Mouse (Mus musculus) G1E (cell line): ENCODE measurements at regions not wholly inside any gene's neighbourhood (a gene's known extent, or its start where the extent isn't known, plus 50 kb on each side); places are given as distances from the start of the nearest gene placed in this dataset.

Experiments used
- ATAC-seq: 2 replicates; pipeline ENCODE4 v1.8.0; 2016; ENCODE audit warnings: mild to moderate bottlenecking; ENCODE audit not compliant: insufficient number of reproducible peaks, poor library complexity, low FRiP score, severe bottlenecking; ENCODE audit errors: extremely low read depth
- DNase-seq: peaks from one replicate; pipeline ENCODE4 v3.0.0; 2012; ENCODE audit warnings: low spot score
- H3K27me3 ChIP-seq: 2 replicates; pipeline ENCODE4 v1.6.1; 2012; ENCODE audit warnings: mild to moderate bottlenecking, low read length, inconsistent platforms; ENCODE audit not compliant: insufficient read depth
- H3K36me3 ChIP-seq: replicated peaks from 2 replicates; pipeline ENCODE3; 2012; ENCODE audit warnings: mild to moderate bottlenecking, inconsistent platforms
- H3K4me1 ChIP-seq: 2 replicates; pipeline ENCODE4 v1.6.1; 2012; ENCODE audit warnings: low read depth, low read length, inconsistent platforms, mixed read lengths; ENCODE audit not compliant: insufficient read depth
- H3K4me3 ChIP-seq: 2 replicates; pipeline ENCODE4 v1.5.1; 2012; ENCODE audit warnings: low read depth, mild to moderate bottlenecking, inconsistent platforms, low read length, moderate library complexity, mixed read lengths
- H3K9me3 ChIP-seq: replicated peaks from 2 replicates; pipeline ENCODE4 v1.6.1; 2012; ENCODE audit warnings: inconsistent platforms
- CTCF ChIP-seq: IDR thresholded peaks from 2 replicates; pipeline ENCODE4 v1.5.1; 2012; ENCODE audit warnings: low read depth, low read length, inconsistent platforms, mixed read lengths
- GATA1 ChIP-seq: IDR thresholded peaks from 2 replicates; pipeline ENCODE4 v1.6.1; 2012; ENCODE audit warnings: borderline replicate concordance, low read length, inconsistent platforms, mixed read lengths
- GATA2 ChIP-seq: IDR thresholded peaks from 2 replicates; pipeline ENCODE4 v1.6.1; 2012; ENCODE audit warnings: low read depth, low read length, inconsistent platforms, borderline replicate concordance
- POLR2AphosphoS5 ChIP-seq: IDR thresholded peaks from 2 replicates; pipeline ENCODE4 v1.6.1; 2012; ENCODE audit warnings: low read depth, low read length, inconsistent platforms; ENCODE audit not compliant: insufficient replicate concordance
- TAL1 ChIP-seq: conservative IDR thresholded peaks from 2 replicates; pipeline ENCODE4 v1.6.1; 2012; ENCODE audit warnings: low read depth, low read length, inconsistent platforms, mixed read lengths

DNA sequence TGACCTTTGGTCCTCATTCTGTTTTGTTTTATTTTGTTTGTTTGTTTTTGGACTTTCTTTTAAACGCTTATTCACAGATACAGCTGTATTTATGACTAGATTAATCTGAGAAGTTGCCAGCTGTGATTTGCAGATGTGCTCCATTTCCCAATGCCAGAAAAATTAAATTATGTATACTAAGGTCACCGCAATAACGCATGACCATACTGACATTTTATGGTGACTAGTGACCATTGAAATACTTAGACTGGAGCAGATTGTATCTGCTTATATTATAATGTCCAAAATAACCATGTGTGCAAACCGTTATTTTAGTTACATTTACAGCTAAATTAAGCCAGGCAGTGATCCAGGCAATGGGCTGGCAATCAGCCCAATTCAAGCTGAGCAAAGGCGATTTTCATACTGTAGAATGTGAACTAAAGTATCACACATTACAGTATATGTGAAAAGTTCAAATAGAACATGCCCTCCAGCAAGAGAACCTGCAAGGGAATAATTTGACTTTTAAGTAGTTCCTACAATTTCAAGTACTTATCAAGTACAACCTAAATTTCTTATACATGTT is 1401.0 kb upstream of the Gm7489 start:
- H3K4me3 ChIP-seq, result no peak overlapping the region

DNA sequence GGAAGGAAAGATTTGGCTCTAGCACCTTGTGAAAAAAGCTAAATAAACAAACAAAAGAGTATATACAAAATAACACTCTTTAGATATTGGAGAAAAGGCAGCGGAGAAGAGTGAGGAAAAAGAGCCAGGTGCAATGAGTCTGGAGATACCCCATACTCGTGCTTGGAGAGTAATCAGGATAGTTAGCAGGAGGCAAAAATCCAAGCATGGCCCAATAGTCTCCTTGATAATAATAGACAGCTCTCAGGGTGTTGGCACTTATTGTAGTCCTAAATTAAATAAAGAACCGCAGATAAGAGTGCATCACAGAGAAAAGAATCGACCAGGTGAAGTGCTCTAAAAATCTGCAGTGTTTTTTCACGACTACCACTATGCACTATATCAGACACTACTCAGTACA is 1400.4 kb upstream of the Gm7489 start:
- Histone ChIP-seq H3K4me1 (no peaks in the 10 kb centered on the region), H3K4me3 (no peak overlapping the region), H3K27me3 (peaks cover 2% of the 10 kb centered on the region; the same call in 1 of the 2 replicates), H3K36me3 (no peaks in the 10 kb centered on the region), H3K9me3 (no peaks in the 10 kb centered on the region)
- ATAC-seq, result no peak
- no peak for DNase-seq
- TF ChIP-seq TAL1 (no peak), CTCF (no peak), POLR2AphosphoS5 (no peak), GATA1 (no peak), GATA2 (no peak)

More for the DNA sequence above, 1401.0 kb upstream of the Gm7489 start:
- Histone ChIP-seq H3K4me1 (no peaks in the 10 kb centered on the region), H3K36me3 (no peaks in the 10 kb centered on the region), H3K27me3 (peaks cover 2% of the 10 kb centered on the region; the same call in 1 of the 2 replicates), H3K9me3 (no peaks in the 10 kb centered on the region)
- DNase-seq, result no peak
- TF ChIP-seq POLR2AphosphoS5 (no peak), GATA2 (no peak), GATA1 (no peak), CTCF (no peak), TAL1 (no peak)
- ATAC-seq, result no peak

DNA sequence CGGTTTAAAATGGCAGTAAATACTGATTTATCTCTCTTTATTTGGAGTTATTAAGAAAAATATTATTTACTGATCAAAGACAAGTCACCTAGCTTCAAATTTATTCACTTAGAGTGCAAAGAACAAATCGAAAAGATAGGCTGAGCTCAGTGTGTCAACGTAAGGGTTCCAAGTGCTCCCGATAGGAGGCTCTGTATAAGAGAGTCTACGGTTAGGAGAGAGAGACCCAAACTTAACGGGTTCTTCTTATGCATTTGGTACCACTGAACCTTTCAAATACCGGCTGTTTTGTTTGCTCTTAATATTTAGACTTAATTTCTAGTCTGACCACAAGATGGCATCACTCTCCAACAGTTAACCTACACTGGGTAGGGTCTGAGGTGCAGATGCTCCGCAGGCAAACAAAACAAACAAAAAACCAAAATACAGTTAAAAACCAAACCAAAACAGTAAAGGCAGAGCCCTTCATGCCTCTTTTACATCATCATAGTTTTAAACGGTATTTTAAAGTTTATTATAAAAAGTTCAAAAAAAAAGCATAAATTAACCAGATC is 1379.4 kb upstream of the Gm7489 start:
- Histone ChIP-seq H3K9me3 (no peaks in the 10 kb centered on the region), H3K27me3 (no peaks in the 10 kb centered on the region), H3K36me3 (no peaks in the 10 kb centered on the region), H3K4me3 (no peak overlapping the region), H3K4me1 (no peaks in the 10 kb centered on the region)
- ATAC-seq (no peak), DNase-seq (no peak)
- TF ChIP-seq CTCF, result no peak
- TF ChIP-seq GATA2, result no peak
- TF ChIP-seq GATA1, result no peak
- no peak for TF ChIP-seq POLR2AphosphoS5
- TF ChIP-seq TAL1, result no peak

DNA sequence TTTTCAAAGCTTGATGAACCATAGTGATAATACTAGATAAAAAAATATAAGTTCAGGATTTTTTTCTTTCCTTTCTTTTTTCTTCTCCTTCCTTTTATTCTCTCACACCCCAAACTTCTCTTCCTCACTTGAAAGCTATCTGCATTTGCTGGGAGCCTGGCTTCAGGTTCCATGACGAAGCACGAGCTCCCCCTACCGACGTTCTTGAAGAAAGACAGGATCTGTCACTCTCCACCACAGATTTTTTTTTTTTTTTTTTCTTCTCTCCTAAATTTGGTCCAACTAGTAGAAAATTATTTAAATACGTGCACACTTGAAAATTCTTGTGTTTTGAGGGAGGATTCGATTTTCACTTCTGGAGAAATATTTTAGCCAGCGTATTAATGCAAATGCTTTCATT is 1377.8 kb upstream of the Gm7489 start:
- no peaks in the 10 kb centered on the region for H3K4me1 ChIP-seq
- H3K4me3 ChIP-seq, result no peak overlapping the region
- no peaks in the 10 kb centered on the region for H3K36me3 ChIP-seq
- H3K9me3 ChIP-seq, result no peaks in the 10 kb centered on the region
- ATAC-seq (no peak), DNase-seq (peak; percentile 5)
- TF ChIP-seq TAL1 (no peak), CTCF (no peak), GATA1 (no peak), GATA2 (no peak), POLR2AphosphoS5 (no peak)
- H3K27me3 ChIP-seq, result no peaks in the 10 kb centered on the region

DNA sequence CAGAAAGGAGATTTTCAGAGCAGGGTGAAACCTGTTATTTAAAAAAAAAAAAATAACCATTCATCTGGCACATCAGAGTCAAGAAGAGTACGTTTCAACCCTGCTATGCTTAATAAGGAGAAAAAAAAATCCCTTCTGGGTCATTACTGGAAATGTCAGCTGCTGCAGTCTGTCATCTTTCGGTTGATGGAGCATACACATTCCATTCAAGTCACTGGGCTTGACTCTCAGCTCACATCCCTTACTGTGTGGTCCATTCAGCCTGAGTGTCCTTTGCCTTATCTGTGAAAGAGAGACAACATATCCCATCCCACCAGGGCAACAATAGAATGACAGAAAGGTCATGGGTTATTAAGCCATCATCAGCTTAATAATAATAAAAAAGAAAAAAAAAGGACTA is 1376.1 kb upstream of the Gm7489 start:
- Histone ChIP-seq H3K4me3 (no peak overlapping the region), H3K9me3 (no peaks in the 10 kb centered on the region), H3K27me3 (no peaks in the 10 kb centered on the region), H3K4me1 (no peaks in the 10 kb centered on the region), H3K36me3 (no peaks in the 10 kb centered on the region)
- ATAC-seq (no peak), DNase-seq (no peak)
- TF ChIP-seq POLR2AphosphoS5 (no peak), GATA2 (no peak)

DNA sequence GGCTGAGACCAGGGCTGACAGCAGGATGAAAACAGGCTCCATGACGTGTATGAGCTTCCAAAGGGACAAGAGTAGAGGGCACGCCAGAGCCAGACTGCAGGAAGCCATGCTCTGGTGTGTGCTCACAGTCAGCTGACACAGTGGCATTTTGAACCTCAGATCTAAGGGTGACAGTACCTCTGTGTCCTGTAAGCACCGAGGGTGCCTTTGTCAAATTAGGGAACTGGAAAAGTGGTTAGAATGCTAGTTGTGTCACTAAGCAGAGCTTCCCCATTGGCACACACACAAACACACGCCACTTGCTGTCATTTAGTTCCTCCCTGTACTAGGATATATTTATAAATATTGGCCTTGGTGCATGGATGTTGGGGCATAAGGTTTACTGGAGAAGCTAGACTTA is 1374.6 kb upstream of the Gm7489 start:
- Histone ChIP-seq H3K4me3 (no peak overlapping the region), H3K27me3 (no peaks in the 10 kb centered on the region), H3K36me3 (no peaks in the 10 kb centered on the region), H3K9me3 (no peaks in the 10 kb centered on the region), H3K4me1 (no peaks in the 10 kb centered on the region)
- DNase-seq, result no peak
- no peak for TF ChIP-seq CTCF
- TF ChIP-seq POLR2AphosphoS5, result no peak
- no peak for TF ChIP-seq GATA2
- TF ChIP-seq GATA1, result no peak
- TF ChIP-seq TAL1, result no peak
- ATAC-seq, result no peak
